Mouse (Mus musculus) forebrain, postnatal 0 days (tissue): ENCODE data around the gene Impdh1. TPM values are rescaled to one million over a fixed set of nuclear protein-coding genes. Genes with fewer than 3 reads are reported as not detected.

Source experiments
- ATAC-seq: fragments of 200-750 bp; cut with Nextera tagmentation; 2 replicates; pipeline ENCODE4 v1.8.0; 2017; ENCODE audit warnings: mild to moderate bottlenecking, moderate library complexity
- DNase-seq: peaks from one replicate; pipeline ENCODE4 v3.0.0-alpha.2; 2015
- H3K27ac ChIP-seq: fragments of 300-500 bp; sonication (generic); 2 replicates; pipeline ENCODE4 v1.5.1; 2014; ENCODE audit warnings: low read depth, mild to moderate bottlenecking, antibody characterized with exemption, low read length, moderate library complexity, mixed read lengths
- H3K27me3 ChIP-seq: fragments of 300-500 bp; sonication (generic); 2 replicates; pipeline ENCODE4 v1.6.1; 2014; ENCODE audit warnings: mild to moderate bottlenecking, low read length, mixed read lengths; ENCODE audit not compliant: insufficient read depth
- H3K36me3 ChIP-seq: fragments of 300-500 bp; sonication (generic); 2 replicates; pipeline ENCODE4 v1.6.1; 2014; ENCODE audit warnings: mild to moderate bottlenecking, moderate library complexity; ENCODE audit not compliant: insufficient read depth
- H3K4me1 ChIP-seq: fragments of 300-500 bp; sonication (generic); 2 replicates; pipeline ENCODE4 v1.6.1; 2014; ENCODE audit warnings: antibody characterized with exemption; ENCODE audit not compliant: insufficient read depth
- H3K4me2 ChIP-seq: fragments of 300-500 bp; sonication (generic); 2 replicates; pipeline ENCODE4 v1.6.1; 2014; ENCODE audit warnings: low read depth, mild to moderate bottlenecking, moderate library complexity
- H3K4me3 ChIP-seq: fragments of 300-500 bp; sonication (generic); 2 replicates; pipeline ENCODE4 v1.5.1; 2014; ENCODE audit warnings: low read depth, low read length, mixed read lengths
- H3K9ac ChIP-seq: fragments of 300-500 bp; sonication (generic); 2 replicates; pipeline ENCODE4 v1.6.1; 2014; ENCODE audit warnings: mild to moderate bottlenecking
- H3K9me3 ChIP-seq: fragments of 300-500 bp; sonication (generic); 2 replicates; pipeline ENCODE4 v1.6.1; 2016; ENCODE audit warnings: low read length
- CTCF ChIP-seq: sonication (generic); IDR thresholded peaks from 2 replicates; pipeline ENCODE4 v1.5.1; 2016; ENCODE audit warnings: antibody characterized with exemption, control low read depth, low read depth
- WGBS: fragments of 180-500 bp; shearing (Covaris S2); extraction: QIAGEN DNeasy Blood & Tissue Kit; methylation state at CpG from one replicate; pipeline ENCODE4 v1.1.7; 2014; 5-methylcytosine and 5-hydroxymethylcytosine counted together
- polyA plus RNA-seq: library from polyadenylated mRNA; unstranded; fragments of >200 nt; fragmentation: Nextera tagmentation; extraction: Ambion mirVana; gene quantifications from 2 replicates; pipeline ENCODE4 v1.2.1, GENCODE M21; 2015
- total RNA-seq: library from RNA; depleted of rRNA; stranded (reverse); fragments of >200 nt; gene quantifications from 2 replicates; pipeline ENCODE4 v1.2.3, GENCODE M21; 2014

The Impdh1 gene
- total and polyA plus RNA-seq, 2 experiments from 2014 or later, result 27.2 to 65.9 TPM

DNA sequence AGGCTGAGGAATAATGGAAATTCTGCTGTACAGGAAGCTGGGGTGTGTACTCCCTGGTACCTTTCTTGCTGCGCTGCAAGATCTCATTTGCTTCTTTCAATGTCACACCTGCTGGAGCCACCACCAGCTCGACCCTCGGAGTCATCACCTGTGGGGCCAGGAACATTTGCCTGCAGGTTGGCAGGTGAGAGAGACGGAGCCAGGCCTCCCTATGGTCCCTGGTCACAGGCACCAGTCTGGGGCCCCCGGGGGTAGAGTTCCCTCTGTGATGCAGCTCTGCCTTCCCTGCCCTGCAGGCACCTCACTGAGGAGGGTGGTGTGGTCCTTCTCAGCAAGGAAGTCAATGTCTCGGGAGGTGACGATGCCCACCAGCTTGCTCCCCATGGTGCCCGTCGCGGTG, 10.2 kb downstream of the Impdh1 start:
- 95% methylated on average over 10 of the region's 10 CpGs for WGBS
- H3K9me3 ChIP-seq, result no peaks in the 10 kb centered on the region

DNA sequence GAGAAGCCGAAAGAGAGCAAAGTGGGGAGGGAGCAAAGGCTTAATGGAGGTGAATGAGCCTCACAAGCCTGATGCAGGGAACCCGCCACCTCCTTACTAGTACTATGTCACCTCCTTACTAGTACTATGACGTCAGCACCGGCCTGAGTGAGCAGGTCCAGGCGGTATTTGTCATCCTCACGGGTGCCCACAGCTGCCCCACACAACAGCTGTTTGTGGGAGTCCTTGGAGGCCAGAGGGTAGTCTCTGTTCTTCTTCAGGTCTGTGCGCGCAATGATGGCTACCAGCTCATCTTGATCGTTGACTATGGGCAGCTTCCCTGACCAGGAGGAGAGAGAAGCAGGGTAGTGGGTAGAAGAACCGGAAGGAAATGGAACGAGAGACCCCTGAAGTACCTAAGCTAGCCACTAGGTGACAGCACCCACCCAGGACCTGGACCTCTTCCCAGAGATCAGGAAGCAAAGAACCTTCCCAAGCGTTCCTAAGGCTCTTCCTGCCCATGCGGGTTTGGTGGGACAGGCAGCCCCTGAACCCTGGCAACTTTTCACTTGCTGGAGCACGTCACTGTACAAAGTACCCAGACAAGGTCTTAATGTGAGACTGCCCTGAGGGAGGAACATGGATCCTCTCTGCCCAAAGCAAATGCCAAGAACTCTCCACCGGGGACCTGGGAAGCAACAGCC, 11.1 kb downstream of the Impdh1 start:
- no peak overlapping the region for H3K4me2 ChIP-seq
- TF ChIP-seq CTCF, result peak; percentile 95
- H3K9ac ChIP-seq, result no peak overlapping the region
- no peak overlapping the region for H3K27ac ChIP-seq
- WGBS, result 56% methylated on average over 15 of the region's 15 CpGs
- DNase-seq, result peak; percentile 81
- peaks cover 60% of the 10 kb centered on the region for H3K36me3 ChIP-seq
- H3K27me3 ChIP-seq, result no peaks in the 10 kb centered on the region
- no peaks in the 10 kb centered on the region for H3K4me1 ChIP-seq
- H3K9me3 ChIP-seq, result no peaks in the 10 kb centered on the region
- ATAC-seq, result peak; percentile 59; the same call in 1 of the 2 replicates
- no peak overlapping the region for H3K4me3 ChIP-seq

More for the DNA sequence above, 10.2 kb downstream of the Impdh1 start:
- Histone ChIP-seq H3K9ac (no peak overlapping the region), H3K4me3 (no peak overlapping the region), H3K36me3 (peaks cover 55% of the 10 kb centered on the region), H3K4me2 (no peak overlapping the region), H3K4me1 (0 out of 2 replicates have a peak, but pooled peaks cover 5% of the 10 kb centered on the region), H3K27ac (no peak overlapping the region), H3K27me3 (no peaks in the 10 kb centered on the region)
- no peak for TF ChIP-seq CTCF
- ATAC-seq (no peak), DNase-seq (no peak)

DNA sequence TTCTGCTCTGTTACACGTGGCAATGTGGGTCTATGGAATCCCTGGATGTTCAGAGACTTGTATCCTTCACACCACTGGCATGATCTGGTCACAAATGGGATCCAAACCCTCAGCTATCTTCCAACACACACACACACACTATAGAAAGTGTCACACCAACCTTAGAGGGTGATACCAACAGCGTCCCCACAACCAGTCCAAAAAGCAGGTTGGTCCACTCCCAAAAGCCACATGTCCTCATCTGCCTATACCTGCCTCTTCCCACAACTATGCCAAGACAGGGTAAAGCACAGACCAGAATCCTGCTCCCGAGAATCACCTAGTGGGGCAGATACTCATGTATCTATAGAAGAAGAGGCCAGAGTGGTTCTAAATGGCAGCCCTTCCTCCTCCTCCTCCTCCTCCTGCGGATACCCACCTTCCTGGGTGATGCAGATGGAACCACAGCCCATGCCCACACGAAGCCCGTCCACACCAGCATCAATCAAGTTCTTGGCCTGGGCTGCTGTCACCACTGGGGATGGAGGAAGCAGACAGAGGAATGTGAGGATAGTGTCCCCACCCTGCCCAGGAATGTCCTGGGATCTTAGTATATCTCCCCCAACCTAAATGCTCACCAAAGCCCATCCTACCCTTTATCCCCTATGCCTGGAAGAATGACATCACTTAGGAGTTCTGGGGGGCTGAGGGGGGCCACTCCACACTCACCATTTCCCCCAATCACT, 12.1 kb downstream of the Impdh1 start:
- Histone ChIP-seq H3K4me2 (no peak overlapping the region), H3K36me3 (peaks cover 60% of the 10 kb centered on the region), H3K9me3 (no peaks in the 10 kb centered on the region), H3K27ac (no peak overlapping the region), H3K4me1 (no peaks in the 10 kb centered on the region), H3K4me3 (no peak overlapping the region), H3K27me3 (no peaks in the 10 kb centered on the region), H3K9ac (no peak overlapping the region)
- DNase-seq (no peak), ATAC-seq (no peak)
- 96% methylated on average over 6 of the region's 6 CpGs for WGBS
- no peak for TF ChIP-seq CTCF

DNA sequence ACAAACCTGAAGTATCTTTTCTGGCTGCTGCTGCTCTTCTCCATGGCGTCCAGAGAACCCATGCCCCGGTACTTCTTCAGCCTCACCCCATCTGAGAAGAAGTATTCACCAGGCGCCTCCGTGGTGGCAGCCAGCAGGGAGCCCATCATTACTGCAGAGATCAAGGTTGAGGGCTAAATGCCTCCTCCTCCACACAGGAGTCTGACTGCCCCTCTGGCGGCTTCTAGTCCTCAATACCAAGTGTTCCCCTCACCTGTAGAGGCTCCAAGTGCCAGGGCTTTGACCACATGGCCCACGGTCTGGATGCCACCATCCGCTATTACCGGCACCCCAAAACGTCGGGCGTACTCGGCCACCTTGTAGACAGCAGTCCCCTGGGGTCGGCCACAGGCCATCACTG, 13.1 kb downstream of the Impdh1 start:
- WGBS, result 94% methylated on average over 13 of the region's 13 CpGs
- no peak for ATAC-seq
- H3K9ac ChIP-seq, result no peak overlapping the region
- H3K27me3 ChIP-seq, result no peaks in the 10 kb centered on the region
- H3K9me3 ChIP-seq, result no peaks in the 10 kb centered on the region
- no peak overlapping the region for H3K4me2 ChIP-seq
- H3K4me3 ChIP-seq, result no peak overlapping the region
- H3K36me3 ChIP-seq, result peaks cover 60% of the 10 kb centered on the region
- H3K4me1 ChIP-seq, result peaks cover 4% of the 10 kb centered on the region
- H3K27ac ChIP-seq, result no peak overlapping the region
- no peak for DNase-seq
- no peak for TF ChIP-seq CTCF

DNA sequence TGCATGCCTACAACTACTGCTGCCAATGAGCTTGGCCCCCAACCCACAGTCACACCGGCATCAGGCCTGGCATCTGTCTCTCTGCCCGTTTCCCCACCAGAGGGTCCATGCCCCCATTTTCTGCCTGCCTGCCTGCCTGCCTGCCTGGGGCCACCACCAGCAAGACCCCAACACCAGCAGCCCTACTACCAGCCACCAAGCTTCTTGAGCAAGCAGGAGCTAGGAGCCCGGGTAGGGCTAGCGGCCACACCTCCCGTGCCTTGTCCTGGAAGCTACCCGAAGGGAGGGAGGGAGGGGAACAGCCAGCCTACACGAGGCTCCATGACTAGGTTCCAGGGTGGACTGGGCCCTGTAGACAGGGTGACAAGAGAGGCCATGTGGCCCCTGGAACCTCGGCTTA, 14.2 kb downstream of the Impdh1 start:
- Histone ChIP-seq H3K9me3 (no peaks in the 10 kb centered on the region), H3K4me3 (no peak overlapping the region), H3K27ac (no peak overlapping the region), H3K9ac (no peak overlapping the region), H3K4me1 (peaks cover 8% of the 10 kb centered on the region), H3K27me3 (no peaks in the 10 kb centered on the region), H3K4me2 (no peak overlapping the region), H3K36me3 (peaks cover 56% of the 10 kb centered on the region)
- no peak for DNase-seq
- no peak for ATAC-seq
- 78% methylated on average over 8 of the region's 8 CpGs for WGBS
- TF ChIP-seq CTCF, result no peak

DNA sequence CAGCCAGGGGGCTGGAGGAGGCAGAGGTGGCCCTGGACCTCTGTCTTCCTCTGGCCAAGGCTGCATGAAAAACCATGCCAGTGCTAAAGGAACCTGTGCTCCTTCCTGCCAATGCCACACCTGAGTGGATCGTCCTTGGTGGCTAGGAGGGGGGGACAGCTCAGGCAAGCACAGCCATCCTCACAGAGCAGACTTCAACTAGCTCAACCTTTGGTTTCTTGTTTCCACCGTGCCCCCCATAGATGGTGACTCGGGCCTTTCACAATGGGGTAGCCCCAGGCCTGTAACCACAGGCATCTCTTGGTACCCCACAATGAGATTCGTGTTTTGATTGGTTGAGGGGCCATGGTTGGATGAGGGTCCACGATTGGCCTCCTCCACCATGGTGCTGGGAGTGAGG, 14.8 kb downstream of the Impdh1 start:
- Histone ChIP-seq H3K9ac (no peak overlapping the region), H3K4me1 (peaks cover 8% of the 10 kb centered on the region), H3K36me3 (peaks cover 52% of the 10 kb centered on the region), H3K9me3 (no peaks in the 10 kb centered on the region), H3K27me3 (no peaks in the 10 kb centered on the region), H3K4me2 (no peak overlapping the region), H3K4me3 (no peak overlapping the region), H3K27ac (no peak overlapping the region)
- DNase-seq, result no peak
- ATAC-seq, result no peak
- 81% methylated on average over 5 of the region's 5 CpGs for WGBS
- TF ChIP-seq CTCF, result no peak

DNA sequence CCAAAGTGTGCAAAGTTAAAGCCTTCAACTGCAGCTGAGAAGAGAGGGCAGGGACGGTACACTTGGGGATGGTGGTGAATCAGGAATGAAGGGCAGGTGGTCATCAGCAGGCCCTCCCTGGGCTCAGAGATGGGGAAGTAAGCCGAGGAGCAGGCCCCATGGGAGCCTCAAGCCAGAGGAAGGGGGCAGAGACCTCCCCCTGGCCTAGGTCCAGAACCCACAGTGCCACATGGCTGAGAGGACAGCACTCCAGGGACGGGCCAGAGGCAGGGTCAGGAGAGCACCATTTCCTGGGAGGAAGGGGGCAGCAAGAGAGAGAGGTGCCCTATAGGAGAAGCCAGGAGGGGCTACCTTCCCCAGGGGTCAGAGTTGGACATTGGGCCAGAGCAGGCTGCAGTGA, 15.7 kb downstream of the Impdh1 start:
- Histone ChIP-seq H3K4me3 (no peak overlapping the region), H3K9me3 (no peaks in the 10 kb centered on the region), H3K4me1 (peaks cover 8% of the 10 kb centered on the region), H3K27ac (no peak overlapping the region), H3K36me3 (peaks cover 45% of the 10 kb centered on the region), H3K27me3 (no peaks in the 10 kb centered on the region), H3K9ac (no peak overlapping the region), H3K4me2 (no peak overlapping the region)
- no peak for DNase-seq
- TF ChIP-seq CTCF, result no peak
- no peak for ATAC-seq
- whole genome bisulfite sequencing, result 62% methylated on average over 3 of the region's 3 CpGs
